Mouse (Mus musculus): Measurements from ENCODE around the gene Syn2. TPM values are rescaled to one million over a fixed set of nuclear protein-coding genes. Genes with fewer than 3 reads are reported as not detected.

Gene Syn2
- 2.7 and 2.9 TPM in 2 replicates for polyA plus RNA-seq (2014; fragmentation: Nextera tagmentation; extraction: Ambion mirVana)

- Histone ChIP-seq H3K9ac (ENCODE audit: low read length) (peak within 1 kb of the TSS; percentile 49), H3K4me3 (ENCODE audit: low read depth, low read length) (peak within 1 kb of the TSS; percentile 58), H3K27me3 (replicated peaks; ENCODE audit: control insufficient read depth, insufficient read depth, low read length) (peaks cover 40% of the 10 kb centered on the region), H3K4me1 (replicated peaks; ENCODE audit: control insufficient read depth, insufficient read depth, low read length) (peaks cover 3% of the 10 kb centered on the region; the same call in 1 of the 2 replicates), H3K4me2 (ENCODE audit: low read length) (peak within 1 kb of the TSS; percentile 80), H3K27ac (ENCODE audit: low read depth) (no peak within 1 kb of the TSS), H3K36me3 (ENCODE audit: control insufficient read depth, insufficient read depth, low read length) (no peaks in the 10 kb centered on the region), H3K9me3 (ENCODE audit: control insufficient read depth, low read length) (no peaks in the 10 kb centered on the region)
- under 1% methylated on average over 74 of the region's 75 CpGs for WGBS
- DNase-seq (ENCODE audit: low spot score) (peak; percentile 92), ATAC-seq (replicated peaks; ENCODE audit: low FRiP score, low TSS enrichment, low read depth) (peak; percentile 89)
These were observed at the start of gene Syn2 for GRCm38 (mm10) chr6:115134501-115135331. TSS of gene Syn2 (plus strand) at chr6:115134902.

- Histone ChIP-seq H3K9ac (ENCODE audit: low read length) (no peak overlapping the region), H3K9me3 (ENCODE audit: control insufficient read depth, low read length) (no peaks in the 10 kb centered on the region), H3K27me3 (replicated peaks; ENCODE audit: control insufficient read depth, insufficient read depth, low read length) (no peaks in the 10 kb centered on the region), H3K4me2 (ENCODE audit: low read length) (no peak overlapping the region), H3K4me1 (replicated peaks; ENCODE audit: control insufficient read depth, insufficient read depth, low read length) (no peaks in the 10 kb centered on the region), H3K36me3 (ENCODE audit: control insufficient read depth, insufficient read depth, low read length) (no peaks in the 10 kb centered on the region), H3K4me3 (ENCODE audit: low read depth, low read length) (no peak overlapping the region), H3K27ac (ENCODE audit: low read depth) (no peak overlapping the region)
- no peak for DNase-seq (ENCODE audit: low spot score)
- no peak for ATAC-seq (replicated peaks; ENCODE audit: low FRiP score, low TSS enrichment, low read depth)
- 57% methylated on average over 9 of the region's 9 CpGs for WGBS
These were observed 49.3 kb upstream of the Syn2 start for GRCm38 (mm10) chr6:115085274-115085841.

- H3K9ac ChIP-seq (ENCODE audit: low read length): no peak overlapping the region
- ATAC-seq (replicated peaks; ENCODE audit: low FRiP score, low TSS enrichment, low read depth): no peak
- DNase-seq (ENCODE audit: low spot score): no peak
- H3K36me3 ChIP-seq (ENCODE audit: control insufficient read depth, insufficient read depth, low read length): no peaks in the 10 kb centered on the region
- no peak overlapping the region for H3K27ac ChIP-seq (ENCODE audit: low read depth)
- no peaks in the 10 kb centered on the region for H3K9me3 ChIP-seq (ENCODE audit: control insufficient read depth, low read length)
- no peak overlapping the region for H3K4me3 ChIP-seq (ENCODE audit: low read depth, low read length)
- 50% methylated on average over 7 of the region's 7 CpGs for WGBS
- no peaks in the 10 kb centered on the region for H3K27me3 ChIP-seq (replicated peaks; ENCODE audit: control insufficient read depth, insufficient read depth, low read length)
- no peak overlapping the region for H3K4me2 ChIP-seq (ENCODE audit: low read length)
- H3K4me1 ChIP-seq (replicated peaks; ENCODE audit: control insufficient read depth, insufficient read depth, low read length): 0 out of 2 replicates have a peak, but pooled peaks cover 5% of the 10 kb centered on the region
These were observed 46.2 kb upstream of the Syn2 start for GRCm38 (mm10) chr6:115088314-115089106.

GRCm38 (mm10) chr6:115091737-115092136 lies 43.0 kb upstream of the Syn2 start:
- DNase-seq (ENCODE audit: low spot score) (no peak), ATAC-seq (replicated peaks; ENCODE audit: low FRiP score, low TSS enrichment, low read depth) (no peak)
- Histone ChIP-seq H3K27me3 (replicated peaks; ENCODE audit: control insufficient read depth, insufficient read depth, low read length) (no peaks in the 10 kb centered on the region), H3K4me1 (replicated peaks; ENCODE audit: control insufficient read depth, insufficient read depth, low read length) (0 out of 2 replicates have a peak, but pooled peaks cover 5% of the 10 kb centered on the region), H3K27ac (ENCODE audit: low read depth) (no peak overlapping the region), H3K4me3 (ENCODE audit: low read depth, low read length) (no peak overlapping the region), H3K9ac (ENCODE audit: low read length) (no peak overlapping the region), H3K36me3 (ENCODE audit: control insufficient read depth, insufficient read depth, low read length) (no peaks in the 10 kb centered on the region), H3K4me2 (ENCODE audit: low read length) (no peak overlapping the region), H3K9me3 (ENCODE audit: control insufficient read depth, low read length) (no peaks in the 10 kb centered on the region)
- WGBS: 48% methylated on average over 1 of the region's 1 CpGs

- Histone ChIP-seq H3K4me1 (replicated peaks; ENCODE audit: control insufficient read depth, insufficient read depth, low read length) (no peaks in the 10 kb centered on the region), H3K27ac (ENCODE audit: low read depth) (no peak overlapping the region), H3K36me3 (ENCODE audit: control insufficient read depth, insufficient read depth, low read length) (no peaks in the 10 kb centered on the region), H3K4me3 (ENCODE audit: low read depth, low read length) (no peak overlapping the region), H3K4me2 (ENCODE audit: low read length) (no peak overlapping the region), H3K27me3 (replicated peaks; ENCODE audit: control insufficient read depth, insufficient read depth, low read length) (no peaks in the 10 kb centered on the region), H3K9me3 (ENCODE audit: control insufficient read depth, low read length) (no peaks in the 10 kb centered on the region), H3K9ac (ENCODE audit: low read length) (no peak overlapping the region)
- DNase-seq (ENCODE audit: low spot score): no peak
- WGBS: 42% methylated on average over 4 of the region's 4 CpGs
- ATAC-seq (replicated peaks; ENCODE audit: low FRiP score, low TSS enrichment, low read depth): no peak
These were observed 32.2 kb upstream of the Syn2 start for GRCm38 (mm10) chr6:115102542-115102941.

- H3K4me1 ChIP-seq (replicated peaks; ENCODE audit: control insufficient read depth, insufficient read depth, low read length): no peaks in the 10 kb centered on the region
- DNase-seq (ENCODE audit: low spot score): no peak
- H3K27me3 ChIP-seq (replicated peaks; ENCODE audit: control insufficient read depth, insufficient read depth, low read length): no peaks in the 10 kb centered on the region
- H3K4me3 ChIP-seq (ENCODE audit: low read depth, low read length): no peak overlapping the region
- no peaks in the 10 kb centered on the region for H3K36me3 ChIP-seq (ENCODE audit: control insufficient read depth, insufficient read depth, low read length)
- H3K9me3 ChIP-seq (ENCODE audit: control insufficient read depth, low read length): no peaks in the 10 kb centered on the region
- no peak overlapping the region for H3K27ac ChIP-seq (ENCODE audit: low read depth)
- no peak overlapping the region for H3K9ac ChIP-seq (ENCODE audit: low read length)
- 82% methylated on average over 1 of the region's 1 CpGs for WGBS
- no peak for ATAC-seq (replicated peaks; ENCODE audit: low FRiP score, low TSS enrichment, low read depth)
- no peak overlapping the region for H3K4me2 ChIP-seq (ENCODE audit: low read length)
These were observed 23.3 kb upstream of the Syn2 start for GRCm38 (mm10) chr6:115111426-115111825.

GRCm38 (mm10) chr6:115122181-115122580 lies 12.5 kb upstream of the Syn2 start:
- 83% methylated on average over 4 of the region's 4 CpGs for WGBS
- Histone ChIP-seq H3K9me3 (ENCODE audit: control insufficient read depth, low read length) (no peaks in the 10 kb centered on the region), H3K27me3 (replicated peaks; ENCODE audit: control insufficient read depth, insufficient read depth, low read length) (no peaks in the 10 kb centered on the region), H3K27ac (ENCODE audit: low read depth) (no peak overlapping the region), H3K9ac (ENCODE audit: low read length) (no peak overlapping the region), H3K36me3 (ENCODE audit: control insufficient read depth, insufficient read depth, low read length) (no peaks in the 10 kb centered on the region), H3K4me3 (ENCODE audit: low read depth, low read length) (no peak overlapping the region), H3K4me1 (replicated peaks; ENCODE audit: control insufficient read depth, insufficient read depth, low read length) (no peaks in the 10 kb centered on the region; the same call in 1 of the 2 replicates), H3K4me2 (ENCODE audit: low read length) (no peak overlapping the region)
- ATAC-seq (replicated peaks; ENCODE audit: low FRiP score, low TSS enrichment, low read depth): no peak
- no peak for DNase-seq (ENCODE audit: low spot score)

Measured in intestine, embryonic 14.5 days (tissue).